Mouse (Mus musculus): ENCODE results near the gene Tcp10c.
"Not testable (repeated sequence)": the region's sequence is repeated elsewhere in the genome, so short reads cannot be mapped to it uniquely, and the experiment has no call there.

Tcp10c gene

DNA sequence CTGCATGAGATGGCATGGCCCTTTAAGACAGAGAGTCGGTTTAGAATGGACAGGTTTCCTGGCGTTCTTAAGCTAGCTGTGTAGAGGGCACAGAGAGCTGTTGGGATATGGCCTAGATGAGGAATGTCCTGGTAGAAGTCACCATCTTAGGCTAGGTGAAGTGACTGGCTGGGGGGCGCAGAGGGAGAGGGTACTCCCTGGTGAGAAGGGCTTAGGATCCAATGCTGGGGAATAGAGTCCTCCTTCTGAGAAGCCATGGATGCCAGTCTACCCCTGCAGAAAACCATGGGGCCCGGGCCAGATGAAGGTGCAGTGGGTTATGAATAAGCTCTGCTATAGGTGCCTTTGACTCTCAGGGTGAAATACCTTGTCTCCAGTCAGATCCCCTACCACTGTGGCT is at the start of gene Tcp10c:
Tcp10c (plus strand) TSS at position 52 of the 400 bp plus-strand sequence.
- DNase-seq: not testable (repeated sequence)

DNA sequence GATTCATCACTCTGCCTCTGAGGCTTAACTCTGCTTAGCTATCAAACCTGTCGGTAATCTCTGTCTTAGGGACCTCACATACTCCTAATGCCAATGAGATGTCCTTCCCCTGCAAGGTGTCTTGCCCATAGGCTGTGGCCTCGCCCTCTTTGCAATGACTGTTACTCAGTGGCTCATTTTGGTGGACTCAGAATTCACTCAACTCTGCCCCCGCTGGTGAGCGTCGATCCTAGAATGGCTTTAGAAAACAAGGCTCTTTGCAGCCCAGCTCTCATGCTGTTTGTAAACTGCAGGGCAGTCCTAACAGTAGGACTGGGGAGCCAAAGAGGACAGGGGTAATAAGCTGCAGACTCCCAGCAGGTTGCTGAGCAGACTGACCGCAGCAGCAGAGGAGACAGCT is 46.5 kb upstream of the Tcp10c start:
- DNase-seq: peak; percentile 41 to 45

DNA sequence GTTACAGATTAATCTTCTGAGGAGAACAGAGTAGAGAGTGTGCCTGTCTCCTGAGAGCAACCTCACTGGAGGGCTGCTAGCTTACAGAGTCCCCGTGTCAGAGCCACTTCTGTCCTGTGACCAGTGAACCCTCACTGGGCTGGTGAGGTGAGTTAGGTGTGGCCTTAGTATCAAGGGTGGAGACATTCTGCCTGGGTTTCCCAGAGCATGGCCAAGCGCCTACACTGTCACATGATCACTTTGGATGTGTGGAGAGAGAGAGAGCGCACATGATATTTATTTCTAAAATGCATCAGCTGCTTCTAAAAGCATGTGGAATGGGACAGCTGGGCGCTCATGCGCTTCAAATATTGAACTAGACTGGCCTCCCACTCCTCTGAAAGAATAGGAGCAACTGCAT is 46.0 kb upstream of the Tcp10c start:
- not testable (repeated sequence) for DNase-seq

DNA sequence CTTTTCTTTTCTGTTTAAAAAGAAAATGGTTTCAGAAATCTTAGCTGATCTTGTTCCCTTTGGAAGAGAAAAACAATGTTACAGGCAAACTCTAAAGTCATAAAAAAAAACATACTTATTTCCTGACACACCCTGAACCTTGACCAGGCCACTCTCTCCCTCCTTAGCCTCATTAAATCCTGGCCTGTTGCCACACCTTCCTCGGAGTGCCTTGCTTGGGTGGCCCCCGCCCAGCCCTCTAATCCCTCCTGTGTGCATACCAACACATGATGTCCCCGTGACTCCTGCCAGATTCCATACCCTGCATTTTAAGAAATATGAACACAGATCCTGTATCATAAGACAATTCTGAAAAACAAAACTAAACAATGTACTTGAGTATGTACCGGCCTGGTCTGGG is 45.6 kb upstream of the Tcp10c start:
- not testable (repeated sequence) for DNase-seq

DNA sequence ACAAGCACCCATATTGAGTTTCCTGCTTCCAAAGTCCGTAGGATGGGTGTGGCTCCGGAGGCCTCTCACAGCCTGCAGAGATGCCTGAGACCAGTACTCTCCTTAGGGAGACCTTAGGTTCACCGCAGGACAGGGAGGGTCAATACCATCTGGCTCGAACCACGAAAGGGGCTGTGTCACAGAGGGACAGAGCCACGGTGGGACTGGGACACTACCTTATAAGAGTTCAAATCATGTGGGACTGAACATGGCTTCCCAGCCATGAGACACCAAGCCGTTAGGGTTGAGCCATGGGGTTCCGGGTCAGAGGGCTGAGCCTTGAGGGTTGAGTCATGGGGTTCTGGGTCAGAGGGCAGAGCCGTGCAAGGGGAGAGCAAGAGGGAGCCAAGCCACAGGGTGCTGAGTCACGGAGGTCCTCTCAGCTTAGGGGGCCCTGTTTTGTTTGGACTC is 45.2 kb upstream of the Tcp10c start:
- not testable (repeated sequence) for DNase-seq

DNA sequence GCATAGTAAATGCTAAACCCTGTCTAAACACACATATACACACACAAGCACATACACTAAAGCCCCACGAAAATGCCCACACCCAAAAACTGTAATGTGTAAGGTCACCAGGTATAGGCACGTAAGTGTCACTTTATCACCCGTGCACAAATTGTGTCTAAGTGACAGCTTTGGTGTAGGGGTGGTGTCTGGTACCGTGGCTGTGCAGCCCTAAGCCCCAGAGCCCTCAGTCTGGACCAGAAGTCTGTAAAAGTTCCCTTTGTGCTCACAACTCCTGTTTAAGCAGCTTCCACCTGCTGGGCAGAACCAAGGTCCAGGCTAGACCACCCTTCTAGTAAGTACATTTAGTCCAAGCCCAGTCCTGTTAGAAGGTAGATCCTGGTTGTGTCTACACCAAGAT is 24.4 kb upstream of the Tcp10c start:
- DNase-seq: not testable (repeated sequence)

DNA sequence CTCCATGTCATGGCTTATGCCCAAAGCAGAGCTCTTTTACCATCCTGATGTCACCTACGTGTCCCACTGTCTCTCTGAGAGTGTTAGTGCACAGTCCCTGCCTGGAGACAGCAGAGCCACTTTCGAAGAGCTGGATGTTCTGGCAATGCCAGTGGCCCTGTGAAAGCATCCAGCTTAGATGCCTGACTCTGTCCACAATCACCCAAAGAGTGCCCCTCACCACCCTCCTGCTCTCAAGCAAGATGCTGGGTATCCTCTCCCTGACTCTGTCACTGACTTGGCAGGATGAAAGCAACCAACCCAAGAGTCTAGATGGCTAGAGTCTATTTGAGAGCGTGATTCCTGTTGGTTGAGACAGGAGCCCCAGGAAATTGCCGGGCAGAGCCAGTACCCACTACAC is 23.2 kb upstream of the Tcp10c start:
- DNase-seq: not testable (repeated sequence)

DNA sequence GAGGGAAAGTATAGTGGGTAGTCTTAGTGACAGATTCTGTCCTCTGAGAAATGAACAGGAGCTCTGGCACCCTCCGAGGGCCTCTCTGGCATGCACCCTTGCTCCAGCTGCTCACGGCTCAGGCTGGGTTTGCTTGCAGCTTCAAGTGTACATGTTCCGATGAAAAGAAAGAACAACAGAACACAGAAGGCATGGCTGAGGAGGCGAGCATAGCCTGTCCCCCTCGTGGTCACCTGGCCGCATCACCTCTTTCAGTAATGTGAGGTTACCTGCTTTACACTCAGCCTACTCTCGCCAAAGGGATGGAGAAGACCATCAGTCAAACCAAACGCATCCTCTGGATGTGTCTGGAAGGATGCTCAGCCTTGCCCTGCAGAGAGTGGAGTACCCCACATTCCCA is 21.9 kb upstream of the Tcp10c start:
- DNase-seq: not testable (repeated sequence)

DNA sequence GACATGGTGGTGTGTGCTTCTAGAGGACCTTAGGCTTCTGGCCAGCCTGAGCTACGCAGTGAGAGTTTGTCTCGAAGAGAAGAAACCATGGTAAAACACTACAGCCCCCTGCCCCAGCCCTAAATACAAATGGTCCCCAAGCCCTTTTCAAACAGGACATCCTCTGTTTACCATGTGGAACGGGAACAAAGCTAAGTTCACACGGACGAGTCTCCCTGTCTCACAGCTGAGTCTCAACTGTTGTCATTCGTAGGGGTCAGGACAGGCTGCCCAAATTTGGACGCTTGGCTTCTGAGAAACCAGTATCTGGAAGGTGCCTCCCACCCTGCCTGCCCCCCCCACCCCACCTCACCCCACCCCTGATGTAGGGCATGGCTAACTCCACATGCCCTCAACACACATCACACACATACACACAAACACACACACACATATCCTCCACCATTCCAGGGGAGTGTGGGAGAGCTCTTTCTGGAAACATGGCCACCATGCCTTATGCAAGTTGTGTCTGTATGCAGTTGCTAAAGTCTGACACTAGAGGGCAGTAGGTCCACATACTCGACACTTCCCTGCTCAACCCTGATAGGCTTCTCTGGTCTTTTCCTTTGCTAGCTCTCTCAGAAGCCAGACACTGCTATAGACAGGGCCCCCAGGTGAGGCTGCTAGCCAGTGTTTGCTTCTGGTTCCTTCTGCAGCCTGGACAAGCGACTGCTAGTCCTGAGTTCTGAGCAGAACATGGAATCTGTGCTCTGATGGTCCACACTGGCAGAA is 17.2 kb upstream of the Tcp10c start:
- DNase-seq: peak; percentile 65 to 74

DNA sequence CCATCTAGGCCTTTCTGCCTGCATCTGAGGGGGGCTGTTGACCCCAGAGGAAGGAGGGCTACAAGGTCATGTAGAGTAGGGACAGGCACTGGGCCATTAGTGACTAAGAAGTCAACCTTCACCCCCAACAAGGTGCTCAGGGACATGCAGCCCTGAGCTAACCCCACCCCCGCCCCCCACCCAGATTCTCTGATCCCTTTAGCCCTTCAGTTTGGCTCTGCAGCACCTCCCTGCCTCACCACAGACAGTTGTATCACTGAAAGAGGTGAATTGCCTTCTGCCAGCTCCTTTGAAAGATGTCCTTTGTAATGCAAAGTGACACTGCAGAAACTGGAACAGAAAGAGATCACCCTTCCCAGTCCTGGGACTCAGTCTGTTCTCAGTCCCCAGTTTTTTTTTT is 16.4 kb upstream of the Tcp10c start:
- DNase-seq: not testable (repeated sequence)

DNA sequence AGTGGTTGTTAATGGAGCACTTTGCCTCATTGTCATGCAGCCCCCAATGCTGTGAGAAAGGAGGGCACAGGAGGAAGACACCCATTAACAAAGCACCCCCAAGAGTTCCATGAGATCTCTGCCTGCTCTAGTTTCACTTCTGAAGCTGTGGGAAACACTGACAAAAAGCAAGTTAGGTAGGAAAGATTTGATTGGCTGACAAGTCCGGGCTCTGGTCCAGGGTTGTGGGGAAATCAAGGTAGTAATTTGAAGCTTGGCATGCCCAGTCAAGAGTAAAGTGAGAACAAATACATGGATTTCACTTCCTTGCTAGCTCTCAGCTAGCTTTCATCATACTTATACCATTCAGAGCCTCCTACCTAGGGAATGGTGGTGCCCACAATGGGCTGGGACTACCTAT is 14.3 kb upstream of the Tcp10c start:
- not testable (repeated sequence) for DNase-seq

DNA sequence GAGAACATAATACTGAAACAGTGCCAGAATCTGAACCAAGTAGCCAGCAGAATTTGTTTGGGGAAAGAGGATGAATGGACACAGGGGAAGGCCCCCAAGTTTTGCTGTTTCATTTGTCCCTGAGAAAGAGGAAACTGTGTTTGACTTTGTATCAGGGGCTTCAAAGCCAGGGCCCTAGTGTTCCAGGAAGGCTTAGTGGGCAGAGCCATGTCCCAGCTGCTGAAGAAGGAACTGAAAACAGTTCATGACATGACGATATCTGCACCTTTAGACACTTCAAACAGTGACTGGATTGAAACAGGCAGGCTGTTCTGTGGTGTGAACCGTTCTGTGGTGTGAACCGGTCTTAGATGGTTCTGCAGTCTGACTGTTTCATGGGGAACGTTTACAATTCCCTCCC is 8.4 kb upstream of the Tcp10c start:
- not testable (repeated sequence) for DNase-seq

DNA sequence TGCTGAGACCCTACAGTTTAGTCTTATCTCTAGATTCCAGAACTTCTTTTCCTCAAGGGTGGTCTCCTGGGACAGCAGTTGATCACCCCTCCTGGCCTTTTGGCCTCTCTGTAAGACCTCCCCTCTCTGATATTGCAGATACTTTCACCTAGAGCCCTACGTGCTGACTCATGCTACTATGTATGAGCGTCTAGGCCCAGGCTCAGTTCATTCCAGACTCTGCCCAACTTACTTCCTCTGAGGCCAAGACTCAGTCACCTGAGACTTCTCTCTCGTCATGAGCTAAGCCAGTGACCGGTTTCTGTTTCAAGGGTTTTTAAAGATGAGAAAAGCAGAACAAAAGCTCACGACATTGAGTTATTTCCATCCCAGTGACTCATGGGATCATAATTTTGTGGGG is 4.8 kb upstream of the Tcp10c start:
- DNase-seq: not testable (repeated sequence)

DNA sequence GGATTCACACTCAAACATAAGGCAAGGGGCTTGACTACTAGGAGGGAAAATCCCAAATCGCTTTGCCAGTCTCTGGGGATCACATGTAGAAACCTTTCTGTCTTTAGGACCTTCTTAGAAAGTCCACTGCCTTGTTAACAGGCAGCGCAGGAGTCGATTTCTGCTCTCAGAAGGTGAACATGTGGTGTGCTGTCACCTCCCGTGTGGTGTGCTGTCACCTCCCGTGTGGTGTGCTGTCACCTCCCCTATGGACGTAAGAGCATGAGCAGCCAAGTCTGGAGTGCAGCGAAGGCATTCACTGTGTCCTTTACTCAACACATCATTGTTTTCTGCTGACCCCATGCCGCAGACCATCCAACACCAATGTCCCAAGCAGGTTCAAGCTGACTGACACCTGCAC is 1.1 kb upstream of the Tcp10c start:
- not testable (repeated sequence) for DNase-seq

DNA sequence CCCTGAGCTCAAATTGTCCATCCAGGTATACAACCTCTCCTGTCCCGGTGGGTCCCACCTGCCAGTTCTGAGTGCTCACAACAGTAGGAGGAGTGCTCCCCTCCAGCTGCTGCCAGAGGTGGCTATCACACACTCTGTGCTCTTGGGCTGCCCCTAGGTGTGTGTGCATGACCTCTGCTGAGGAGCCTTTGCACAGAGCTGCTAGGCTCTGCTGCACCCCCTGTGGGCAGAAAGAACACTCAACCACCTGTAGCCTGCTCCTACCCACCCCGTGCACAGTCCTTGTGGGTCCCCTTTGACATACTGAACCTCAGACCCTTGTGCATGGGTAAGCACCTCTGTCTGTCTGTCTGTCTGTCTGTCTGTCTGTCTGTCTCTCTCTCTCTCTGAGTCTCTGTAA is 8.1 kb downstream of the Tcp10c start:
- DNase-seq: not testable (repeated sequence)

DNA sequence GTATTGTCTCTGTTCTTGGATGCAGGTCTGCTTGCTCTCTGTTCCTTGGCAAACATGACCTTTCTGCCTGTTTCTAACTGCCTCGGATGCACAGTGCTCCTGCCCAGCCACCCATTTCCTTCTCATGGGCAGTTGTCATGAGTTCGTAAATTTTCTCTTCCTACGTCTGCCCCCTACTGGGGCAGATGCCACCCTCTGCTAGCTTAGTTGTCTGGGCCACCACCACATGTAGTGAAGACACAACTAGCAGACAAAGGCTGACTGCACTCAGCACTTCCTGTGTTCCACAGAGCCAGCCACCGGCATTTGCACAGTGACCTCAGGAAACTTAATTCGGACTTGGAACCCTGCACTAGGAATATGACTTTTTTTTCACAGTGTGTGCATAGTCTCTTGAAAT is 9.4 kb downstream of the Tcp10c start:
- DNase-seq: not testable (repeated sequence)

DNA sequence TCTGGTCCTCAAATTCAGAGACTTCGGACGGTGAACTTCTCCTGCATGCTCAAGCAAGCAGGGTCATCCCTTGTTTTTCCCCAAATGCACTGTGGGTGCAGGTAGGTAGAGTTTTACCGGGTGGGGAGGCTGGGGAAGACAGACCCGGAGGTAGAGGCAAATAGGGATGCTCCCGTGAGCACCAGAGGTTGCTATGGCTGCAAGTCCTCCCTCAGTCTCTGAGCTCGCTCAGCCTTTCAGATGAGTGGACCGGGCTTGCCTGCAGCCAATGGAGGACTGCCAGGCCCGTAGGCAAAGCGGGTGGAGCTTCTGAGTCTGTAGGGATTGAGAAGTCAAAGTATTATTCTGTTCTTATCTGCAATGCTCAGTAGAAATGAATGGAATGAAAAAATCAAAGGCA is 9.8 kb downstream of the Tcp10c start:
- DNase-seq: peak in 1 of 2 experiments; percentile 5

DNA sequence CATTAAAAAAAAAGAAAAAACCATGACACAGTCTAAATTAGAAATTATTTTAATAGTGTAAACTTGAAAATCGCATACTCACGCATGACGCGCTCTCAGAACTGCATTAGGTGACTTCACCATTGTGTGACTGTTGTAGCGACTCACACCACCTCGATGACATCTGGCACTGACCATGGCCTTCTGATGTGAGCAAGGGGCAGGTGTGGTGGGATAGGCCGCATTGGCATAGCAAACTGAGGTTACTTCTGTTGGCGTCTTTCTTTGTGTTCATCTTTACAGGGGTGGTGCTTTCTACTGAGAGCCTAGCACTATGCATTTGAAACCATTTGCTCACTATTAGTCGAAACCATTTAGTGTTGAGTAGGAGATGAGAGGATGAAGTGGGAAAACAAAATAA is 12.8 kb downstream of the Tcp10c start:
- DNase-seq: not testable (repeated sequence)

DNA sequence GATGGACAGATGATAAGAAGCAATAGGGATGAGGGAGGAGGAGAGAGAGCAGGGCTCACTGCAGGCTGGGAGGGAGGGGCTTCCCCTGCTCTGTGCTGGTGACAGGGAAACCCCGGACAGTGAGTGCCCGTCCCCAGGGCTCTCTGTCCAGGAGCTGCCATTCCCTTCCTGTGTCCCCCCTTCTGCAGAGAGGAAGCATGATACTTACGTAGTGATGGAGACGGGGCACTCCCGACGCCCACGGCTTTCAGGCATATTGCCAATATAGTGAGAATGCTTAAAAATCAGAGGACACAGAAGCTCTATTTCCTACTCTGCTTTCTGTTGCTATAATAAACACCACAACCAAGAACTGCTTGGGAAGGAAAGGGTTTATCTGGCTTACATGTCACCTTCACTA is 14.3 kb downstream of the Tcp10c start:
- DNase-seq: not testable (repeated sequence)

DNA sequence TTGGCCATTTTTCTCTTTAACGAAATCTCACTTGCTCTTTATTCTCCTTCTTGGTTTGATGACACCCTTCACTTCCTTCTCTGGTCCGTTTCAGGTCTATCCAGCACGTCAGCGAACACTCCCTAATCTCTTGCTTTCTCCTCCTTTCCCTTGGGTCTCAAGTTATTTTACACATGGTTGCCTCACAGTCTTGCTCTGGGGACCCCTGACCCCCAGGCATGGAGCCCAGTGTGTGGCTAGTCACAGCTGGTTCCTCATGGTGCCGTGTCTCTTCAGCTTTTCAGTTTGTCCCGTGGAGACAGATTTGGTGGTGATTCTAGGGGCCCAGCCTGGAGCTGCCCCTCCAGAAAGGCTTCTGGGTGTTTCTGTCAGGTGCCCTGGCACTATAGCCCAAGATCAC is 16.4 kb downstream of the Tcp10c start:
- DNase-seq: not testable (repeated sequence)

DNA sequence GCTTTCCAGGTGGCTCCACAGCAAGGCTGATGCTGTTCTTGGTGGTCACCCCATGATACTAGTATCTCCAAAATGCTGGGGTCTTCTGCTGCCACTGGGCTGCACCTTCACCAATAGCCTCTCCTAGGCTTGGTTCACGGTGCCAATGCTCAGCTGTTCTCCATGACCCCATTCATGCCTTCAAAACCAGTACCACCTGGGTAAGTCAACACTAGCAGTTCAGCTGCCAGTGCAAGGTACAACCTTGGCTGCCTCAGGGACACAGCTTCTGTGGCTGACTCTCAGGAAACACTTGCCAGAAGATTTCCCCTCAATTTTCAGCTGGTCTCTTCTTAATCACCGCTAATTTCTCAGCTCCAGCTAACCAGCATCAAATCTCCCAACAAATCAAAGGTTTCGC is 24.0 kb downstream of the Tcp10c start:
- DNase-seq: not testable (repeated sequence)

DNA sequence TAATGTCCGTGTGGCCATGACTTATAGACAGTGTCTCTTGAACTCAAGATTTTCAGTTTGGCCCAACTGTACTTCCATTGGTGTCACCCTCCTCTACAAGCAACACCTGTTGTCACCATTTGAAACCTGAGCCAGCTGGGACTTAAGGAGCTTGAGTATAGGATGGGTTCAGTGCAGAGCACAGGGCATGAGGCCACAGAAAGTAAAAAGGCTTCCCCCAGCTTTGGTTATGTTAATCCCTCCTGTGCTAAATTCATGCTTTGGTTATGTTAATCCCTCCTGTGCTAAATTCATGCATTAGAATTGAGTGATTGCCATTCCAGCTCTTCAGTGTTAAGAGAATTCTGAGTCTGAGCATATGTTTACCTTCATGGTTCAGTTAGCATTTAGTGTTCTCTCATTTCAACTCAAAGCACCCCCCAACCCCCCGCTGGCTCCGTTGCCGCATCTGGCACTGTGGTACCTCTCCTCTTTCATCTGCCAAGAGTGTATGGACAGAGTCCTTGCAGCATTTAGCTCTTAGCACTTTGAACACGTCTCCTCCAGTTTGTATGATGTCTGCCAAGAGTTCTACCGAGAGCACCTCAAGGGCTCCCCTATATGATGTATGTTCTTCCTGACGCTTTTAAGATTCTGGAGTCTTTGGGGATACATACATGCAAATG is 25.7 kb downstream of the Tcp10c start:
- DNase-seq: not testable (repeated sequence)

DNA sequence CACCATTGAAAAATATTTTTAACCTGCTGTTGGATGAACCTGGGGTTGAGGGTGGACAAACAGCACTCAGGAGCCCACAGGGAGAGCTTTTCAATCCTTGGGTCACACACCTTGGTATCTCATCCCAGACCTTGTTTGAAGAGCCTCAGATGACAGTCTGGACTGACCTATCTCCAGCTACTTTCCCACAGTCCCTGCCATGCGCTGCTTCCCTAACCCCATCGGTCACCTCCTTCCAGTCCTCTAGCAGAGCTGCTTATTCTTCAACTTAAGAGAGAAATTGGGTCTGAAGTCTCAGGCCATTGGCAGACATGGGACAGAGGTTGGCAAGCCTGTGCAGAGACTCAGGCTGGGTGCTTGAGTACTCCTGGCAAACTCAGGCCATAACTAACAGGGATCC is 26.9 kb downstream of the Tcp10c start:
- DNase-seq: not testable (repeated sequence)

DNA sequence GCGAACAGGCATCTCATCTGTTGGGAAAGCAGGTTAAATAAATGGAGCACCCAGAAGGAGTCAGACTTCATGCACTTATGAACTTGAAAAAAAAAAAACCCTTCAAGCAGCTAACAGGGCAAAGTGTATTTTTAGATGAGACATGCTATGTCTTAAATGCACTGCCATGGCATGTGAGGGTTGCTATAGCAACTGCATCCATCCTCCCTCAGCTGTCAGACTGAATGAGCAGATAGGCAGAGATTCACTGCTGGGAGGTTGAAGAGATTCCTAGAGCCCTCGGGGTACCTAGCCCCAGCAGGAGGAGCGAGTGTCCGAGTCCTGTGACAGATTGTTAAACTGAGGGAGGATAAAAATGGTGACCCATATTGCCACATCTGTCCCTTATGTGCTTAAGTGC is 36.6 kb downstream of the Tcp10c start:
- not testable (repeated sequence) for DNase-seq
